Mouse (Mus musculus) spleen, adult 10 weeks (tissue): Measurements from ENCODE around the gene Tnfsf13. TPM values are rescaled to one million over a fixed set of nuclear protein-coding genes. Genes with fewer than 3 reads are reported as not detected.

Experiments
- polyA plus RNA-seq: library from polyadenylated mRNA; stranded (reverse); fragments of 350-450 nt; fragmentation: Illumina TruSeq; extraction: RNeasy Lipid Tissue Mini Kit (QIAGEN cat#74804); gene quantifications from one replicate; pipeline ENCODE4 v1.2.3, GENCODE M21; 2015; ENCODE audit warnings: low replicate concordance; ENCODE audit not compliant: insufficient read depth

Tnfsf13 gene
- 17.3 TPM for polyA plus RNA-seq

DNA sequence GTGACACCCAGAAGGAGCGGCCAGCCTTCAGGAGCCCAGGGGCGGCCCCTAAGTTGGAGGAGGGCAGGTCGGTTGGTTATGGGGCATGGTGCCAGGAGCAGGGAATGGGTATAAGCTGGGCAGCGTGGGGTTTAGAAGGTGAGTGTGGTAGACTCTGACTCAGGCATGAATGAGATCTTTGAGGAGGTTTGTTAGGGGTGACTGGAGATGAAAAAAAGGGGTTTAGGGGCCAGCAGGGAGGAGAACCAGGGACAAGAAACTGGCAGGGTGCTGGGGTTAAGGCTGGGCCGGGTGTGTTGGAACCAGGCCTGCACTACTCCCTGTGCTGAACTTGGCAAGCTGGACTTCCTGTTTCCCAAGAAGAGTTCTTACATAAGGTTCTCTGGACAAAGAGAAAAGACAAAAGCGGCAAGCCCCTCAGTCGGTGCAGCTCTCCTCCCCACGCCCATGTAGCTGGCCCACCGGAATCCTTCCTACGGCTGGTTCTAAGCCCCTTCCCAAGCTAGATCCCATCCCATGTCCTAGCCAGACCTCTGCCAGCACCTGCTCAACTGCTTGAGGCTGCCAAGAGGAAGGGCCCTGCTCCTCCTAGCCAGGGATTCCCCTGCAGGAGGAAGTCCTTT, at the start of gene Tnfsf13:
Gene Tnfsf13 (minus strand): TSS at position 259 of the 623 bp plus-strand sequence.

DNA sequence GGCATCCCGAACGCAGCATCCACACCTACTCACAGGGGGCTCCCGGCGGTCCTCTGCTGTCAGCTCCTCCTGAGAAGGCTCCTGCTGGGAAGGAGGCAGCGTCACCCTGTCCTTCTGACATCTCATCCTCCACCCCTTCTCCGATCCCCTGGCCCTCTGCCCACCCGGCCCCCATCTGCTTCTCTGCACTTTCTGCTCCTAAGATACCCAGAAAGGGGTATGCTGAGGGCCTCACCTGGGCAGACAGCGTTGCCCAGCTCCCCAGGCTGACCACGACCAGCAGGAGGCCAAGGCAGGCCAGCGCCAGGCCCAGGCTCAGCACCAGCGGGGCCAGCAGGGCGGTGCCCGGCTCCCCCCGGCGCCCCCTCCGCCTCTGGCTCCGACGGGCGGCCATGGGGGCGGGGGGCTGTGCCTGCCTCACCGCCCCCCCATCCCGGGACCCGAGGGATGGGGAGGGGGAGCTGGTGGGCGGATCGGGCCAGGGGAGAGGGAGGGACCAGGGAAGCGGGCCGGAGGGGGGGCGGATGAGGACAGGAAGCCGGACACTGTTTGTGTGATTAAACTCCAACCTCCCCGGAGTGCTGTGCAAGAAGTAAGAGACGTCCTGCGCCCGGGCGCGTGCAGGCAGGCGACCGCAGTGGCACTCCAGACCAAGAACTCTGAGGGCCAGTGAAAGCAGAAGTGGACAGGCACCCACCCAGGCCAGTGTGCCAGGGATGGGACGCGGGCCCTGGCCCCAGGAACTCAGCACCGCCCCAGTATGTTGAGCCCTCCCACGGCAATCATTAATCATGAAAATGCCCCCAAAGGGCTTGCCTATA, 10.0 kb upstream of the Tnfsf13 start, which contains the start of the genes Tnfsf12 and Tnfsfm13:
Gene Tnfsf12 (minus strand): TSS at position 489 of the 821 bp plus-strand sequence.
Gene Tnfsfm13 (minus strand): TSS at position 738 of the 821 bp plus-strand sequence.

DNA sequence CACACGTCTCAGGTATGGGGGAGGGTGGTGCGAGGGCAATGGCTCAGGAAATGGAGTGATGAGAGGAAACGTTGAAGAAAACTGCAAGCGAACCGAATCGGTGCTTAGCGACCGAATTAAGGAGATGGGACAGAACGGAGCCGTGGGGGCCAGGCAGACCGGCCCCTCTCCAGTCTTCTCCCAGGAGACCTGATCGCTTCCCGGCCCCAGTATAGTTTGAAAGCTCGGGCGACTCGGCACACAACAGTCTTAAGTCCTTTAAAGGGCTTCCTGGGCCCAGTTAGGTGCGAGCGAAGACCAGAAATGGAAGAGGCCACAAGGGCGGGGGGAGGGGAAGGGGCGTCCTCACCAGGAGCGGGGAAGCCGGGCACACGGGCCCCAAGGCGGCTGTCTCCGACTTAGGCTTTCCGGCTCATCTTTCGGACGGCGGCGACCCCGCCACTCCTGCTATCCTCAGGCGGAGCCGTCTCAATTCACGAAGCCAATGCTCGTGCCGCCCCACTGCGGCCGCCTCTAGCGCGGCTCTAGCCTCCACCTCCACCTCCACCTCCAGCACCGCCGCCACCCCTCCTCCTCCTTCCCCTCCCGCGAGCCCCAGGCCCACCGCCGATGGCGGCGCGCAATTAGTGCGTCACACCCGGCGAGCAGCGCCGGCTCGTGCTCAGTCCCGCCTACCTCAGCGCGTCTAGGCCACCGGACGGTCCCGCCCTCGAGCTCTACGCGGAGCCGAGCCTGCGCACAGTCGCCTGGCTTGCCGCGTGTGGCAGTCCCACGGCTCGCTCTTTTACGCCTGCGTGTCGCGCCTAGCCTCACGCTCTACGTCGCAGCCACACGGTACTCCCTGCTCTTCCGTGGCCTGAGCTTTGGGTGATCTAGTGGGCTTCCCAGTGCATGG, 4.0 kb downstream of the Tnfsf13 start, which contains the start of gene Senp3:
Gene Senp3 (minus strand): TSS at position 771 of the 895 bp plus-strand sequence.

DNA sequence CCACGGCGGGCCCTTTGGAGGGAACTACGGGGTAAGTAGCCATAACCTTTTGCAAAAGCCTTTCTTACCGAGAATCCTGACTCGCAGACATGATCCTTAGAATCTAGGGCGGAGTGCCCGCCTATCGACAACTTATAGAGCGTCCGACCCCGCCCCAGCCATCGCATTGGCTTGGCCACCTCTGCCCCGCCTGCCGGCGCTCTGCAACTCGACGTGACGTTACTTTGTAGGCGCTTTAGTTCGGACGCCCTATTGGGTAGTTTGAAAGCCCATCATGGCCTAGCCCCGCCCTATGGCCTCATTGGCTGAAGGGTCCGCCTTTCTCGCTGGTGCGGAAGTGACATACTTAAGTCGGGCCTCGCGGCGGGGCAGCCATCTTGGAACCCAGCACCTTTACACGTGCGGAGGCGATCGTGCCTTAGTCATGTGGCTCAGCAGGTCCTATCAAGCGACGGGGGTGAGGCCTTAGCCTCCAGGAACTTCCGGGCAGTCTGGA, 13.3 kb downstream of the Tnfsf13 start, which contains the start of gene Eif4a1:
Gene Eif4a1 (minus strand): TSS at position 213 of the 496 bp plus-strand sequence.

DNA sequence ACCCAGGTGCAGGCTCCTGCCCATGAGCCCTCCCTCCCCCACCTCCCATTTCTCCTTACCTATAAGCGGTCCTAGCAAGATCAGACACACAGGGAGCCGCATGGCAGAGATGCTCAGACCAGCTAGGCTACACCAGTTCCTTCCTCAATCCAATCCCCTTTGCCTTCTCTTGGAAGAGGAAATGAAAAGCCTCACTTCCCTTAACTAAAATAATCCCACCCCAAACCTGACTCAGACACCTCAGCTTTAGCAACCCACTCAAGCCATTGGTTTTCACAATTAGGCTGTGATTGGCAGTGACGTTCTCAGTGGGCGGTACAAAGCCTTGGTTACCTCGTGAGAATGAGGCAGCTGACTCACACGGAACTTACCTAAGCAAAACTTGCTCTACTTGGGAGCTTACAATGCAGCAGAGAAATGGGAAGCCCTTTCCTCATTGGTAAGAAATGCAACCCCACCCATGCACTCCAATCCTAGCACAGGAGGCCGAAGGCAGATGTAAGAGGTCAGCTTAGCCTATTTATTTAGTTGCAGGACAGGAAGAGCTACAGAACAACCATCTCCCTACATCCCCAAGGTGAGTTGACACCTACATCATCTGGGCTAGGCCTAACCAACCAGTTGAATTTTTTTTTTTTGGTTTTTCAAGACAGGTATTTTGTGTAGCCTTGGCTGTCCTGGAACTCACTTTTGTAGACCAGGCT, 19.5 kb downstream of the Tnfsf13 start, which contains the start of gene Cd68:
Gene Cd68 (minus strand): TSS at position 193 of the 704 bp plus-strand sequence.

DNA sequence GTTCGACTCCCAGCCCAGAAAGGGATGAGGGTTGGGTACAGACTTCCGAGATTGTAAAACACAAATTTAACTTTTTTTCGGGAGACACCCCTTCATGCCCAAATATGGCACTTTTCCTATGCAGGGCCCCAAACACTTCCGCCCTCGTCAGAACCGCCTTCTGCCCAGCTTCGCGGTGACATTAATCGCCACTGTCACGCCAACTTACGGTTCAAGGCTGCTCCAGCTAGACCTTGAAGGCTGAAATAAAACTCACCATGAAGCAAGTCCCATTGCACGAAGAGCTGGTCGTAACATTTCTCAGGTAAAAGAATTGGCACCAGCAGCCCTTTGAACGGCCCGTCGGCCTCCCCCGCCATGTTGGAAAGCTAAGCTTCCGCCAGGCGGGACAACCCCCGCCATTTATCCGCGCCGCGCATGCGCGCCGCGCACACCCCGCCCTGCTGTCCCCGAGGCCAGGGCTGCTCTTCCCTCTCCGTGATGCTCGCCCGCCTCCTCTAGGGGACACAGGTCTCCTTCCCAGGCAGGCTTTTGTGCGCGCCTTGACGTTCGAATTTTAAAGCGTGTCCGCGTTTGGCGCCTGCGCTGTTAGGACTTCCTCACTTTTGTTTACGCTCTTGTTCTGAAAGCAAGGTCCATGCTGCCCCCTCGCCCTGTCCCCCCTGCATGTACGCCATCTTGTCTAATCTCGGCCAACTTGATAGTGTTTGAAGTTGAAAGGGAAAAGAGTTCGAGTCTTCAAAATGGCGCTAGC, 23.2 kb downstream of the Tnfsf13 start, which contains the start of gene Mpdu1:
Gene Mpdu1 (minus strand): TSS at position 430 of the 754 bp plus-strand sequence.

DNA sequence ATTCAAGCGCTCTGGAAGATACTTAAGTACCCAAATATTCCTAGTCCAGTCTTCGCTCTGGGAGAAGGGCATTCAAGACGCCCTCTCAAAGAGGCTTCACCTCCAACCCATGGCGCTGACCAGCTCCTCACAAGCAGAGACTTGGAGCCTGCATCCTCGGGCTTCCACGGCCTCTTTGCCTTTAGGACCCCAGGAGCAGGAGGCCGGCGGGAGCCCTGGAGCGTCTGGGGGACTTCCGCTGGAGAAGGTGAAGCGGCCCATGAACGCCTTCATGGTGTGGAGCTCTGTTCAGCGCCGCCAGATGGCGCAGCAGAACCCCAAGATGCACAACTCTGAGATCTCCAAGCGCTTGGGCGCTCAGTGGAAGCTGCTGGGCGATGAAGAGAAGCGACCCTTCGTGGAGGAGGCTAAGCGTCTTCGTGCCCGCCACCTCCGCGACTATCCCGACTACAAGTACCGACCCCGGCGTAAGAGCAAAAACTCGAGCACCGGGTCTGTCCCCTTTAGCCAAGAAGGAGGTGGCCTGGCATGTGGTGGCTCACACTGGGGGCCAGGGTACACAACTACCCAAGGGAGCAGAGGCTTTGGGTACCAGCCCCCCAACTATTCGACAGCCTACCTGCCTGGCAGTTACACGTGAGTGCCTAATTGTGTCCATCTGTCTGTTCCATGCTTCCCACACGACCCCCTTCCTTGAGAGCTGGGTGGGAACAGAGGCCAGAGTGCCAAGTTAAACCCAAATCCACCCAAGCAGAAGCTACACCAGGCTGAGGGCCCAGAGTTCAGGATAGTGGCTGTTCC, 30.1 kb downstream of the Tnfsf13 start, which contains the start of gene Sox15:
Gene Sox15 (plus strand): TSS at position 51 of the 801 bp plus-strand sequence.

Other genes with a start within 250 kb of the Tnfsf13 start
- 0.51 TPM for gene Dnah2, start 136.7 kb downstream of the Tnfsf13 start, polyA plus RNA-seq
- 0.88 TPM for gene Efnb3, start 125.6 kb downstream of the Tnfsf13 start, polyA plus RNA-seq
- gene Wrap53, start 105.5 kb downstream of the Tnfsf13 start, polyA plus RNA-seq, result 7.7 TPM
- gene Trp53, start 105.4 kb downstream of the Tnfsf13 start, polyA plus RNA-seq, result 99.7 TPM
- gene Atp1b2, start 79.8 kb downstream of the Tnfsf13 start, polyA plus RNA-seq, result 15.0 TPM
- not detected for gene Shbg, start 67.9 kb downstream of the Tnfsf13 start, polyA plus RNA-seq
- 3.1 TPM for gene Sat2, start 63.8 kb downstream of the Tnfsf13 start, polyA plus RNA-seq
- 49.8 TPM for gene Fxr2, start 52.8 kb downstream of the Tnfsf13 start, polyA plus RNA-seq
- not detected for gene Sox15, start 30.5 kb downstream of the Tnfsf13 start, polyA plus RNA-seq
- 58.3 TPM for gene Mpdu1, start 23.1 kb downstream of the Tnfsf13 start, polyA plus RNA-seq
- 75.0 TPM for gene Cd68, start 19.6 kb downstream of the Tnfsf13 start, polyA plus RNA-seq
- gene Eif4a1, start 13.4 kb downstream of the Tnfsf13 start, polyA plus RNA-seq, result 820 TPM
- gene Senp3, start 3.7 kb downstream of the Tnfsf13 start, polyA plus RNA-seq, result 194 TPM
- gene Tnfsf12, start 10.1 kb upstream of the Tnfsf13 start, polyA plus RNA-seq, result 12.0 TPM
- gene Tnfsfm13, start 10.3 kb upstream of the Tnfsf13 start, polyA plus RNA-seq, result 7.2 TPM
- gene Polr2a, start 72.9 kb upstream of the Tnfsf13 start, polyA plus RNA-seq, result 121 TPM
- gene Slc35g3, start 76.2 kb upstream of the Tnfsf13 start, polyA plus RNA-seq, result not detected
- 27.8 TPM for gene Zbtb4, start 80.1 kb upstream of the Tnfsf13 start, polyA plus RNA-seq
- gene Chrnb1, start 110.2 kb upstream of the Tnfsf13 start, polyA plus RNA-seq, result 10.8 TPM
- 2.2 TPM for gene Fgf11, start 116.1 kb upstream of the Tnfsf13 start, polyA plus RNA-seq
- not detected for gene Tmem102, start 119.8 kb upstream of the Tnfsf13 start, polyA plus RNA-seq
- not detected for gene Gm39566, start 129.5 kb upstream of the Tnfsf13 start, polyA plus RNA-seq
- not detected for gene Spem2, start 132.7 kb upstream of the Tnfsf13 start, polyA plus RNA-seq
- not detected for gene Spem1, start 136.4 kb upstream of the Tnfsf13 start, polyA plus RNA-seq
- 4.4 TPM for gene Nlgn2, start 152.0 kb upstream of the Tnfsf13 start, polyA plus RNA-seq
- gene Tmem256, start 152.7 kb upstream of the Tnfsf13 start, polyA plus RNA-seq, result 87.3 TPM
- gene Plscr3, start 160.6 kb upstream of the Tnfsf13 start, polyA plus RNA-seq, result 11.9 TPM
- gene Tnk1, start 172.9 kb upstream of the Tnfsf13 start, polyA plus RNA-seq, result 0.26 TPM
- not detected for gene Tmem95, start 192.2 kb upstream of the Tnfsf13 start, polyA plus RNA-seq
- 4.5 TPM for gene Kctd11, start 195.6 kb upstream of the Tnfsf13 start, polyA plus RNA-seq
- 190 TPM for gene Acap1, start 209.8 kb upstream of the Tnfsf13 start, polyA plus RNA-seq
- gene 2810408A11Rik, start 215.2 kb upstream of the Tnfsf13 start, polyA plus RNA-seq, result 3.1 TPM
- gene Neurl4, start 215.3 kb upstream of the Tnfsf13 start, polyA plus RNA-seq, result 19.6 TPM
- gene Gps2, start 228.1 kb upstream of the Tnfsf13 start, polyA plus RNA-seq, result 80.2 TPM
- gene Eif5a, start 236.2 kb upstream of the Tnfsf13 start, polyA plus RNA-seq, result 389 TPM